Mouse (Mus musculus) limb, embryonic 12.5 days (tissue): Measurements from ENCODE around the gene 1700012B07Rik. TPM values are rescaled to one million over a fixed set of nuclear protein-coding genes. Genes with fewer than 3 reads are reported as not detected.

Experiments used
- ATAC-seq: fragments of 200-750 bp; cut with Nextera tagmentation; 2 replicates; pipeline ENCODE4 v1.8.0; 2017; ENCODE audit warnings: low read depth, moderate TSS enrichment; ENCODE audit not compliant: insufficient number of reproducible peaks, insufficient read depth, low FRiP score, low TSS enrichment
- H3K27ac ChIP-seq: fragments of 300-500 bp; sonication (generic); 2 replicates; pipeline ENCODE4 v1.5.1; 2016; ENCODE audit warnings: mild to moderate bottlenecking, moderate library complexity
- H3K27me3 ChIP-seq: fragments of 300-500 bp; sonication (generic); 2 replicates; pipeline ENCODE4 v1.6.1; 2016; ENCODE audit warnings: mild to moderate bottlenecking, moderate library complexity
- H3K36me3 ChIP-seq: fragments of 300-500 bp; sonication (generic); 2 replicates; pipeline ENCODE4 v1.6.1; 2016; ENCODE audit warnings: mild to moderate bottlenecking, moderate library complexity
- H3K4me1 ChIP-seq: fragments of 300-500 bp; sonication (generic); replicated peaks from 2 replicates; pipeline ENCODE4 v1.6.1; 2016
- H3K4me2 ChIP-seq: fragments of 300-500 bp; sonication (generic); 2 replicates; pipeline ENCODE4 v1.6.1; 2016; ENCODE audit warnings: mild to moderate bottlenecking, moderate library complexity
- H3K4me3 ChIP-seq: fragments of 300-500 bp; sonication (generic); replicated peaks from 2 replicates; pipeline ENCODE4 v1.5.1; 2016; ENCODE audit warnings: mild to moderate bottlenecking
- H3K9ac ChIP-seq: fragments of 300-500 bp; sonication (generic); replicated peaks from 2 replicates; pipeline ENCODE4 v1.6.1; 2016; ENCODE audit warnings: mild to moderate bottlenecking, moderate library complexity
- H3K9me3 ChIP-seq: fragments of 300-500 bp; sonication (generic); 2 replicates; pipeline ENCODE4 v1.6.1; 2016; ENCODE audit warnings: mild to moderate bottlenecking, moderate library complexity
- WGBS: fragments of 180-500 bp; shearing (Covaris S2); methylation state at CpG from one replicate; pipeline ENCODE4 v1.1.7; 2016; 5-methylcytosine and 5-hydroxymethylcytosine counted together
- polyA plus RNA-seq: library from polyadenylated mRNA; unstranded; fragments of >200 nt; fragmentation: Nextera tagmentation; extraction: Ambion mirVana; gene quantifications from 2 replicates; pipeline ENCODE4 v1.2.1, GENCODE M21; 2016

The 1700012B07Rik gene
- polyA plus RNA-seq, 1 experiment from 2014 or later, result not detected

DNA sequence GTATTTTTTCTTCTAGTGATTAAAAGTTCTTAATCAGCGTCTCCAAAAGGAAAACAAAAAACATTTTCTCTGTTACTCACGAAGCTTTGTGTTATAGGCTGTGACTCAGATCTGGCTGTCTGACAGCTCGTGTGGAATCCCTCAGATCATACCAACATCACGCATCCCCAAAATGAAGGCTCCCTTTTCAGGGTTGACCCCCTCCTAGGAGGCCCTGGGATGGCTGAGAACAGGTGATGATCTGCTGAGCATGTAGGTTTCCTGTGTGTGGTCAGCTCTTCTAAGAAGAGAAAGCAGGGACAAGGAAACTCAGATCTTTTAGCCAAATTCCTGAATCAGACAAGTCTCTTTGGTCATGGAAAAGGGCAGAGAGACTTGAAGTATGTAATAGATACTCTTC lies 82.6 kb downstream of the 1700012B07Rik start:
- no peaks in the 10 kb centered on the region for H3K27me3 ChIP-seq
- ATAC-seq, result no peak
- H3K4me2 ChIP-seq, result no peak overlapping the region
- no peaks in the 10 kb centered on the region for H3K9me3 ChIP-seq
- H3K4me3 ChIP-seq, result no peak overlapping the region
- H3K4me1 ChIP-seq, result no peaks in the 10 kb centered on the region
- no peak overlapping the region for H3K27ac ChIP-seq
- no peaks in the 10 kb centered on the region for H3K36me3 ChIP-seq
- WGBS, result 89% methylated on average over 4 of the region's 4 CpGs
- H3K9ac ChIP-seq, result no peak overlapping the region

DNA sequence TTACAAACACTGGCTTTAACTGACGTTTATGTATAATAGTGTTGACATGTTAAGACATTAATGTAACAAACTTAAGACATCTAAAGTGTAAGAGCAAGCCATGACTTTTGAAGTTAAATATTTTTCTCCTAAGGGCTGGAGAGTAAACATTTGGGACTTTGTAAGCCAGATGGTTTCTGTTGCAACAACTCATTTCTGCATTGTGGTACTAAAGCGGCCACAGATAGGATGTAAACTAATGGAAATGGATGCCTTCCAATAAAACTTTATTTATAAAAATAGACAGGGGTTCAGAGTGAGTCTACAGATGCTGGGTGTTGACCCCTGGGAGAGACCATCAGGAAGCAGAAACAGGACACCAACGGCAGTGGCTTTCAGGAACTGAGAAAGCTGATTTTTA lies 89.9 kb downstream of the 1700012B07Rik start:
- no peak for ATAC-seq
- no peaks in the 10 kb centered on the region for H3K36me3 ChIP-seq
- H3K4me3 ChIP-seq, result no peak overlapping the region
- 63% methylated on average over 3 of the region's 3 CpGs for WGBS
- H3K4me2 ChIP-seq, result no peak overlapping the region
- H3K27ac ChIP-seq, result no peak overlapping the region
- peaks cover 6% of the 10 kb centered on the region; the same call in 1 of the 2 replicates for H3K9me3 ChIP-seq
- no peaks in the 10 kb centered on the region; the same call in 1 of the 2 replicates for H3K4me1 ChIP-seq
- no peak overlapping the region for H3K9ac ChIP-seq
- H3K27me3 ChIP-seq, result no peaks in the 10 kb centered on the region

Other genes starting within 250 kb of the 1700012B07Rik start
- gene Wipi1, start 216.1 kb downstream of the 1700012B07Rik start, polyA plus RNA-seq, result 40.6 and 41.0 TPM in 2 replicates
- gene Prkar1a, start 178.6 kb downstream of the 1700012B07Rik start, polyA plus RNA-seq, result 359 and 372 TPM in 2 replicates
- gene Fam20a, start 105.8 kb downstream of the 1700012B07Rik start, polyA plus RNA-seq, result 0.28 and 0.64 TPM in 2 replicates
- gene Abca8b, start 167.8 kb upstream of the 1700012B07Rik start, polyA plus RNA-seq, result 1.7 and 2.3 TPM in 2 replicates